Mouse (Mus musculus) CH12F3 (cell line): ENCODE results near the gene Mogs.

Experiments used
- in situ Hi-C: fragments of 300-500 bp; cut with MboI; formaldehyde crosslinking; loops from 2 replicates; pipeline ENCODE4 v1.14.3; 2020; ENCODE audit warnings: low sequenced_read_pairs

Gene Mogs

GRCm38 (mm10) chr6:83120930-83121862 is 5.9 kb downstream of the Mogs start, which contains the start of gene Wbp1:
Wbp1 (minus strand) TSS chr6:83121559.
- in situ Hi-C loops = no loop called here

- in situ Hi-C loops = no loop called here
Measured at GRCm38 (mm10) chr6:83121863-83122710, 6.8 kb downstream of the Mogs start.

GRCm38 (mm10) chr6:83122961-83123360 is 7.7 kb downstream of the Mogs start:
- in situ Hi-C loops = no loop called here

GRCm38 (mm10) chr6:83124851-83125312 is 9.6 kb downstream of the Mogs start:
- in situ Hi-C loops = no loop called here

GRCm38 (mm10) chr6:83125331-83125730 is 10.0 kb downstream of the Mogs start, which contains the start of gene Ino80b:
Ino80b (minus strand) TSS chr6:83125431.
- in situ Hi-C loops = no loop called here

GRCm38 (mm10) chr6:83127419-83127818 is 12.1 kb downstream of the Mogs start:
- in situ Hi-C loops = no loop called here

- in situ Hi-C loops = no loop called here
Measured at GRCm38 (mm10) chr6:83131469-83132034, 16.3 kb downstream of the Mogs start.

- in situ Hi-C loops = no loop called here
Measured at GRCm38 (mm10) chr6:83132176-83132919, 17.1 kb downstream of the Mogs start.

- in situ Hi-C loops = no loop called here
Measured at GRCm38 (mm10) chr6:83134226-83134625, 18.9 kb downstream of the Mogs start.

- in situ Hi-C loops = no loop called here
Measured at GRCm38 (mm10) chr6:83134951-83135513, 19.7 kb downstream of the Mogs start, which contains the start of gene Rtkn. Rtkn (plus strand) TSS chr6:83135463.

GRCm38 (mm10) chr6:83135571-83136161 is 20.4 kb downstream of the Mogs start:
- in situ Hi-C loops = no loop called here

GRCm38 (mm10) chr6:83136291-83136880 is 21.1 kb downstream of the Mogs start:
- in situ Hi-C loops = no loop called here

- in situ Hi-C loops = no loop called here
Measured at GRCm38 (mm10) chr6:83136881-83137575, 21.7 kb downstream of the Mogs start.

- in situ Hi-C loops = no loop called here
Measured at GRCm38 (mm10) chr6:83137576-83137950, 22.3 kb downstream of the Mogs start.

- in situ Hi-C loops = no loop called here
Measured at GRCm38 (mm10) chr6:83138056-83138455, 22.8 kb downstream of the Mogs start.

- in situ Hi-C loops = no loop called here
Measured at GRCm38 (mm10) chr6:83140044-83140443, 24.7 kb downstream of the Mogs start.

- in situ Hi-C loops = no loop called here
Measured at GRCm38 (mm10) chr6:83141636-83142035, 26.3 kb downstream of the Mogs start.

GRCm38 (mm10) chr6:83142211-83142731 is 27.0 kb downstream of the Mogs start:
- in situ Hi-C loops = no loop called here
